Mouse (Mus musculus) frontal cortex, adult (tissue): ENCODE data around the gene Bmp7.

Experiments used
- ATAC-seq: cut with Nextera tagmentation; 2 replicates; pipeline ENCODE4 v1.9.2; 2017; ENCODE audit warnings: mild to moderate bottlenecking, moderate library complexity, mixed read lengths; ENCODE audit not compliant: low TSS enrichment

Gene Bmp7

GRCm38 (mm10) chr2:172949051-172949450 lies 8.9 kb upstream of the Bmp7 start:
- ATAC-seq, result no peak

GRCm38 (mm10) chr2:172940799-172941163 lies 660 bp upstream of the Bmp7 start:
- ATAC-seq, result no peak

GRCm38 (mm10) chr2:172939639-172940002 lies 500 bp downstream of the Bmp7 start:
- ATAC-seq, result no peak

- no peak for ATAC-seq
These were observed 1.1 kb downstream of the Bmp7 start for GRCm38 (mm10) chr2:172938761-172939638.

GRCm38 (mm10) chr2:172937326-172938190 lies 2.6 kb downstream of the Bmp7 start:
- no peak for ATAC-seq

GRCm38 (mm10) chr2:172936844-172937243 lies 3.3 kb downstream of the Bmp7 start:
- no peak for ATAC-seq

- ATAC-seq, result no peak
These were observed 4.2 kb downstream of the Bmp7 start for GRCm38 (mm10) chr2:172935776-172936562.

GRCm38 (mm10) chr2:172934891-172935740 lies 5.0 kb downstream of the Bmp7 start:
- no peak for ATAC-seq

- no peak for ATAC-seq
These were observed 5.7 kb downstream of the Bmp7 start for GRCm38 (mm10) chr2:172934420-172934788.

- peak; percentile 20; the same call in 1 of the 2 replicates for ATAC-seq
These were observed 6.3 kb downstream of the Bmp7 start for GRCm38 (mm10) chr2:172933631-172934419.

GRCm38 (mm10) chr2:172931137-172931898 lies 8.8 kb downstream of the Bmp7 start:
- ATAC-seq, result no peak

- no peak for ATAC-seq
These were observed 10.2 kb downstream of the Bmp7 start for GRCm38 (mm10) chr2:172929905-172930436.

- no peak for ATAC-seq
These were observed 12.5 kb downstream of the Bmp7 start for GRCm38 (mm10) chr2:172927643-172928042.

GRCm38 (mm10) chr2:172926311-172926710 lies 13.8 kb downstream of the Bmp7 start:
- no peak for ATAC-seq

- no peak for ATAC-seq
These were observed 15.2 kb downstream of the Bmp7 start for GRCm38 (mm10) chr2:172924961-172925360.

GRCm38 (mm10) chr2:172923198-172923597 lies 16.9 kb downstream of the Bmp7 start:
- no peak for ATAC-seq

- ATAC-seq, result no peak
These were observed 17.5 kb downstream of the Bmp7 start for GRCm38 (mm10) chr2:172922597-172922996.

GRCm38 (mm10) chr2:172914018-172914417 lies 26.1 kb downstream of the Bmp7 start:
- no peak for ATAC-seq

GRCm38 (mm10) chr2:172911715-172912114 lies 28.4 kb downstream of the Bmp7 start:
- no peak for ATAC-seq
